Comparison of ENCODE assay signal across 21 mouse cellular contexts in genomic region chr16:75849039-75849438, GRCm38 (mm10).
DNase-seq lines count a peak whose midpoint lies in the region; ATAC-seq and TF ChIP-seq lines count a peak whose summit lies in the region.
"Had no signal": no experiment of that assay in that cellular context is flagged by ENCODE, and none has a peak within 500 bp of the region (broad histone marks: within the 10 kb centered on the region; RNA-seq: fewer than 3 reads in every experiment).

No protein-coding gene starts in this region.

- in situ Hi-C loops in CH12.LX (cut with MboI; ENCODE audit: low pct_ligation_motif_present, low pct_unique_long_range_greater_than_20kb, low sequenced_read_pairs): no loop called here

- dilution Hi-C loops in CH12.LX (cut with MboI; ENCODE audit: extremely low pct_ligation_motif_present, extremely low pct_unique_long_range_greater_than_20kb, low sequenced_read_pairs): no loop called here

- H3K27me3 ChIP-seq in kidney, embryonic 14.5 days (ENCODE audit: control insufficient read depth, insufficient read depth, low read length): no peaks in the 10 kb centered on the region
- H3K27me3 ChIP-seq in kidney, embryonic 16.5 days (ENCODE audit: insufficient read depth, low read length): no peaks in the 10 kb centered on the region
- H3K27me3 ChIP-seq in CH12.LX (replicated peaks): no peaks in the 10 kb centered on the region
- H3K27me3 ChIP-seq: embryonic facial prominence, embryonic 12.5 days; forebrain, embryonic 13.5 days; forebrain, embryonic 15.5 days had no signal

- no peak for TF ChIP-seq EP300 in CH12.LX (IDR thresholded peaks at IDR 0.05; ENCODE audit: low read length)

- no peak overlapping the region for H3K9ac ChIP-seq in kidney, embryonic 14.5 days (ENCODE audit: low read depth, low read length)
- H3K9ac ChIP-seq in kidney, embryonic 16.5 days (replicated peaks; ENCODE audit: low read length): no peak overlapping the region
- no peak overlapping the region for H3K9ac ChIP-seq in CH12.LX (ENCODE audit: insufficient read depth, low read depth)
- H3K9ac ChIP-seq: embryonic facial prominence, embryonic 12.5 days; forebrain, embryonic 13.5 days; forebrain, embryonic 15.5 days had no signal

- no peak for TF ChIP-seq CTCF in CH12.LX (conservative IDR thresholded peaks at IDR 0.05 in 1 of 2, IDR thresholded peaks at IDR 0.05 in 1 of 2; ENCODE audit: low read depth in 2 of 2, low read length in 2 of 2)

- H3K4me2 ChIP-seq in kidney, embryonic 14.5 days (replicated peaks; ENCODE audit: low read depth, low read length): no peak overlapping the region
- no peak overlapping the region for H3K4me2 ChIP-seq in kidney, embryonic 16.5 days (replicated peaks; ENCODE audit: low read depth, low read length)
- peak overlapping the region; percentile 43 for H3K4me2 ChIP-seq in CH12.LX (ENCODE audit: insufficient read depth, low read depth, poor library complexity, severe bottlenecking)
- H3K4me2 ChIP-seq: embryonic facial prominence, embryonic 12.5 days; forebrain, embryonic 13.5 days; forebrain, embryonic 15.5 days had no signal

- no peaks in the 10 kb centered on the region for H3K36me3 ChIP-seq in kidney, embryonic 14.5 days (ENCODE audit: control insufficient read depth, insufficient read depth, low read length)
- no peaks in the 10 kb centered on the region for H3K36me3 ChIP-seq in kidney, embryonic 16.5 days (ENCODE audit: insufficient read depth, low read length)
- H3K36me3 ChIP-seq in CH12.LX (replicated peaks in 1 of 2; ENCODE audit: control insufficient read depth in 1 of 2, insufficient read depth in 1 of 2, low read length in 1 of 2): no peaks in the 10 kb centered on the region
- H3K36me3 ChIP-seq: embryonic facial prominence, embryonic 10.5 days; embryonic facial prominence, embryonic 12.5 days; forebrain, embryonic 15.5 days; G1E had no signal

- H3K27ac ChIP-seq in kidney, embryonic 14.5 days (ENCODE audit: low read depth, low read length): no peak overlapping the region
- peak overlapping the region; percentile 35 for H3K27ac ChIP-seq in kidney, embryonic 16.5 days (ENCODE audit: low read length)
- no peak overlapping the region for H3K27ac ChIP-seq in CH12.LX (ENCODE audit: insufficient read depth, low read depth)
- H3K27ac ChIP-seq: embryonic facial prominence, embryonic 10.5 days; embryonic facial prominence, embryonic 12.5 days; forebrain, embryonic 13.5 days; forebrain, embryonic 15.5 days had no signal

- H3K4me1 ChIP-seq in kidney, embryonic 14.5 days (ENCODE audit: control insufficient read depth, insufficient read depth, low read length): no peaks in the 10 kb centered on the region
- no peaks in the 10 kb centered on the region for H3K4me1 ChIP-seq in kidney, embryonic 16.5 days (ENCODE audit: insufficient read depth, low read length)
- H3K4me1 ChIP-seq in CH12.LX (ENCODE audit: control insufficient read depth in 1 of 2, insufficient read depth in 2 of 2): no peaks in the 10 kb centered on the region
- H3K4me1 ChIP-seq: embryonic facial prominence, embryonic 10.5 days; embryonic facial prominence, embryonic 12.5 days; forebrain, embryonic 13.5 days; forebrain, embryonic 15.5 days had no signal

- peak; percentile 71; the same call in 1 of the 2 replicates for ATAC-seq in kidney, embryonic 14.5 days (ENCODE audit: low FRiP score, low TSS enrichment)
- ATAC-seq in kidney, embryonic 16.5 days (ENCODE audit: low FRiP score, low TSS enrichment): peak; percentile 73; the same call in 1 of the 2 replicates
- ATAC-seq: activated CD4-positive, CD25-positive, alpha-beta regulatory T cell, adult 4 months; forebrain, embryonic 13.5 days; forebrain, embryonic 15.5 days; Patski had no signal

- 76% methylated on average over 6 of the region's 6 CpGs for WGBS in kidney, embryonic 14.5 days
- WGBS in kidney, embryonic 16.5 days: 71% methylated on average over 6 of the region's 6 CpGs

- H3K79me2 ChIP-seq in CH12.LX (replicated peaks; ENCODE audit: control insufficient read depth, extremely low read depth, insufficient read depth, poor library complexity, severe bottlenecking): no peaks in the 10 kb centered on the region

- no peak for TF ChIP-seq POLR2A in CH12.LX (IDR thresholded peaks at IDR 0.05; ENCODE audit: low read depth, low read length)

- DNase-seq in kidney, adult 11 months: no peak
- DNase-seq in kidney, postnatal 4 days: no peak
- no peak for DNase-seq in CH12.LX (ENCODE audit: extremely low read depth)
- DNase-seq in retina, embryonic 14.5 days (ENCODE audit: low spot score): no peak
- DNase-seq: adrenal gland, adult 8-10 months; adrenal gland, postnatal 14 days; adrenal gland, postnatal 36 days; cerebellum, adult 11-12 months; cerebellum, adult 2 months; cerebellum, adult 9-10 months; cerebellum, postnatal 10 days; cerebellum, postnatal 25 days had no signal

- H3K9me3 ChIP-seq in kidney, embryonic 14.5 days (ENCODE audit: control insufficient read depth, low read length): no peaks in the 10 kb centered on the region
- no peaks in the 10 kb centered on the region for H3K9me3 ChIP-seq in kidney, embryonic 16.5 days (ENCODE audit: low read length)
- no peaks in the 10 kb centered on the region for H3K9me3 ChIP-seq in CH12.LX (replicated peaks; ENCODE audit: low read length)
- H3K9me3 ChIP-seq: embryonic facial prominence, embryonic 10.5 days; embryonic facial prominence, embryonic 12.5 days; forebrain, embryonic 13.5 days; forebrain, embryonic 15.5 days; G1E had no signal

- H3K4me3 ChIP-seq in kidney, embryonic 14.5 days (ENCODE audit: low read length): no peak overlapping the region
- no peak overlapping the region for H3K4me3 ChIP-seq in kidney, embryonic 16.5 days (ENCODE audit: low read length)
- H3K4me3 ChIP-seq in CH12.LX (replicated peaks in 1 of 3; ENCODE audit: low read depth in 2 of 3, low read length in 2 of 3, poor library complexity in 1 of 3): no peak overlapping the region
- H3K4me3 ChIP-seq: embryonic facial prominence, embryonic 10.5 days; embryonic facial prominence, embryonic 12.5 days; forebrain, embryonic 13.5 days; forebrain, embryonic 15.5 days had no signal

- no peak for TF ChIP-seq RAD21 in CH12.LX (IDR thresholded peaks at IDR 0.05; ENCODE audit: low read depth, low read length)

TF ChIP-seq in CH12.LX, 34 proteins besides CTCF, POLR2A, EP300 and RAD21:
- no peak for TF ChIP-seq ZKSCAN1 (IDR thresholded peaks at IDR 0.05; ENCODE audit: borderline replicate concordance, low read depth, low read length)
- no peak for TF ChIP-seq ZMIZ1 (IDR thresholded peaks at IDR 0.05; ENCODE audit: low read depth, low read length)
- TF ChIP-seq GABPA (IDR thresholded peaks at IDR 0.05; ENCODE audit: insufficient replicate concordance, low read depth, low read length): no peak
- no peak for TF ChIP-seq RCOR1 (conservative IDR thresholded peaks at IDR 0.05; ENCODE audit: low read depth, low read length)
- no peak for TF ChIP-seq IRF4 (IDR thresholded peaks at IDR 0.05; ENCODE audit: low read depth, low read length)
- no peak for TF ChIP-seq MYC (IDR thresholded peaks at IDR 0.05; ENCODE audit: low read depth, low read length)
- no peak for TF ChIP-seq CHD1 (IDR thresholded peaks at IDR 0.05; ENCODE audit: low read depth, low read length)
- no peak for TF ChIP-seq ELF1 (IDR thresholded peaks at IDR 0.05; ENCODE audit: low read depth, low read length)
- TF ChIP-seq HCFC1 (IDR thresholded peaks at IDR 0.05; ENCODE audit: low read depth, low read length): no peak
- no peak for TF ChIP-seq JUN (IDR thresholded peaks at IDR 0.05; ENCODE audit: insufficient read depth, low read depth, low read length)
- no peak for TF ChIP-seq ETS1 (conservative IDR thresholded peaks at IDR 0.05; ENCODE audit: low read depth, low read length)
- no peak for TF ChIP-seq POLR2AphosphoS2 (IDR thresholded peaks at IDR 0.05; ENCODE audit: low read depth, low read length)
- no peak for TF ChIP-seq E2F4 (IDR thresholded peaks at IDR 0.05; ENCODE audit: insufficient replicate concordance, low read depth, low read length)
TF ChIP-seq in CH12.LX: peak in this region for 0.
